Mouse (Mus musculus) MEL (cell line): ENCODE results near the gene Rac3. TPM values are rescaled to one million over a fixed set of nuclear protein-coding genes. Genes with fewer than 3 reads are reported as not detected.

Experiments
- DNase-seq: peaks from one replicate; pipeline ENCODE4 v3.0.0; 2011; ENCODE audit warnings: low read depth, low spot score
- H3K27ac ChIP-seq: 2 replicates; pipeline ENCODE4 v1.5.1; 2012; ENCODE audit warnings: low read depth, mild to moderate bottlenecking, control low read depth, low read length, moderate library complexity; ENCODE audit not compliant: control insufficient read depth
- H3K27me3 ChIP-seq, 2 experiments: fragments of 150-350 bp in 1 of 2; sonication (generic) in 1 of 2; 2 replicates each; pipeline ENCODE4 v1.6.1; 2012; ENCODE audit warnings: low read length in 2 of 2, mild to moderate bottlenecking in 2 of 2, improper control_type of control experiment in 1 of 2, moderate library complexity in 1 of 2; ENCODE audit not compliant: insufficient read depth in 2 of 2, control insufficient read depth in 1 of 2
- H3K36me3 ChIP-seq, 2 experiments: 2 replicates each; pipeline ENCODE4 v1.6.1; 2012 to 2014; ENCODE audit warnings: low read length in 2 of 2, improper control_type of control experiment in 1 of 2, inconsistent platforms in 1 of 2, mild to moderate bottlenecking in 1 of 2; ENCODE audit not compliant: insufficient read depth in 2 of 2, control insufficient read depth in 1 of 2
- H3K4me1 ChIP-seq, 2 experiments: fragments of 150-350 bp in 1 of 2; sonication (generic) in 1 of 2; 2 replicates each; pipeline ENCODE4 v1.6.1; 2012; ENCODE audit warnings: low read length in 2 of 2, improper control_type of control experiment in 1 of 2, mild to moderate bottlenecking in 1 of 2; ENCODE audit not compliant: insufficient read depth in 2 of 2, control insufficient read depth in 1 of 2
- H3K4me3 ChIP-seq, 2 experiments: fragments of 150-350 bp in 1 of 2; sonication (generic) in 1 of 2; 2 replicates each; pipeline ENCODE4 v1.5.1; 2012; ENCODE audit warnings: low read depth in 2 of 2, low read length in 2 of 2, mild to moderate bottlenecking in 2 of 2, moderate library complexity in 2 of 2, control low read depth in 1 of 2, improper control_type of control experiment in 1 of 2; ENCODE audit not compliant: control insufficient read depth in 1 of 2, insufficient read depth in 1 of 2
- H3K79me2 ChIP-seq: 2 replicates; pipeline ENCODE4 v1.6.1; 2012; ENCODE audit warnings: mild to moderate bottlenecking, low read length, moderate library complexity; ENCODE audit not compliant: control insufficient read depth, poor library complexity, insufficient read depth
- H3K9ac ChIP-seq: 2 replicates; pipeline ENCODE4 v1.6.1; 2012; ENCODE audit warnings: low read depth, mild to moderate bottlenecking, control low read depth, low read length, moderate library complexity; ENCODE audit not compliant: control insufficient read depth, poor library complexity, severe bottlenecking
- H3K9me3 ChIP-seq: fragments of 150-350 bp; sonication (generic); replicated peaks from 2 replicates; pipeline ENCODE4 v1.6.1; 2012; ENCODE audit warnings: mild to moderate bottlenecking, low read length, improper control_type of control experiment, moderate library complexity; ENCODE audit not compliant: insufficient read depth
- BHLHE40 ChIP-seq: IDR thresholded peaks from 2 replicates; pipeline ENCODE4 v1.6.1; 2012; ENCODE audit warnings: low read depth, mild to moderate bottlenecking, inconsistent platforms, low read length, improper control_type of control experiment, borderline replicate concordance
- CHD2 ChIP-seq: IDR thresholded peaks from 2 replicates; pipeline ENCODE4 v1.6.1; 2011; ENCODE audit warnings: low read length, improper control_type of control experiment
- CTCF ChIP-seq, 3 experiments: IDR thresholded peaks in 2 of 3; conservative IDR thresholded peaks in 1 of 3; 2 replicates each; pipeline ENCODE4 v1.5.1; 2011 to 2012; ENCODE audit warnings: low read length in 3 of 3, low read depth in 2 of 3, mild to moderate bottlenecking in 2 of 3, improper control_type of control experiment in 1 of 3, inconsistent platforms in 1 of 3, mixed read lengths in 1 of 3, moderate library complexity in 1 of 3; ENCODE audit not compliant: control insufficient read depth in 1 of 3, insufficient read depth in 1 of 3, poor library complexity in 1 of 3, severe bottlenecking in 1 of 3
- EP300 ChIP-seq, 2 experiments: IDR thresholded peaks; 2 replicates each; pipeline ENCODE4 v1.6.1; 2011; ENCODE audit warnings: improper control_type of control experiment in 2 of 2, low read length in 2 of 2, low read depth in 1 of 2, mild to moderate bottlenecking in 1 of 2
- ETS1 ChIP-seq: IDR thresholded peaks from 2 replicates; pipeline ENCODE4 v1.6.1; 2012; ENCODE audit warnings: low read depth, mild to moderate bottlenecking, inconsistent platforms, low read length, improper control_type of control experiment, moderate library complexity
- GABPA ChIP-seq: IDR thresholded peaks from 2 replicates; pipeline ENCODE4 v1.6.1; 2012; ENCODE audit warnings: low read depth, mild to moderate bottlenecking, inconsistent platforms, low read length, improper control_type of control experiment, moderate library complexity
- GATA1 ChIP-seq: IDR thresholded peaks from 2 replicates; pipeline ENCODE4 v1.6.1; 2011; ENCODE audit warnings: low read depth, low read length, improper control_type of control experiment
- HCFC1 ChIP-seq: IDR thresholded peaks from 2 replicates; pipeline ENCODE4 v1.6.1; 2012; ENCODE audit warnings: low read depth, mild to moderate bottlenecking, inconsistent platforms, low read length, improper control_type of control experiment, moderate library complexity
- KAT2A ChIP-seq: conservative IDR thresholded peaks from 2 replicates; pipeline ENCODE4 v1.6.1; 2012; ENCODE audit warnings: low read depth, low read length, improper control_type of control experiment, inconsistent platforms
- MAFK ChIP-seq: IDR thresholded peaks from 2 replicates; pipeline ENCODE4 v1.6.1; 2011; ENCODE audit warnings: low read depth, mild to moderate bottlenecking, low read length, improper control_type of control experiment, borderline replicate concordance
- MAX ChIP-seq: IDR thresholded peaks from 2 replicates; pipeline ENCODE4 v1.6.1; 2011; ENCODE audit warnings: low read length, improper control_type of control experiment
- MAZ ChIP-seq: IDR thresholded peaks from 2 replicates; pipeline ENCODE4 v1.6.1; 2012; ENCODE audit warnings: low read depth, mild to moderate bottlenecking, inconsistent platforms, low read length, improper control_type of control experiment
- MEF2A ChIP-seq: IDR thresholded peaks from 2 replicates; pipeline ENCODE4 v1.6.1; 2014; ENCODE audit warnings: low read depth, mild to moderate bottlenecking, inconsistent platforms, low read length, improper control_type of control experiment; ENCODE audit not compliant: poor library complexity, insufficient replicate concordance, severe bottlenecking; ENCODE audit errors: extremely low read depth
- MXI1 ChIP-seq: IDR thresholded peaks from 2 replicates; pipeline ENCODE4 v1.6.1; 2011; ENCODE audit warnings: mild to moderate bottlenecking, low read depth, low read length, improper control_type of control experiment
- MYB ChIP-seq: IDR thresholded peaks from 2 replicates; pipeline ENCODE4 v1.6.1; 2011; ENCODE audit warnings: mild to moderate bottlenecking, low read depth, low read length, improper control_type of control experiment
- MYC ChIP-seq: IDR thresholded peaks from 2 replicates; pipeline ENCODE4 v1.6.1; 2011; ENCODE audit warnings: low read depth, mild to moderate bottlenecking, low read length, improper control_type of control experiment, moderate library complexity
- NELFE ChIP-seq: IDR thresholded peaks from 2 replicates; pipeline ENCODE4 v1.6.1; 2011; ENCODE audit warnings: low read depth, low read length, improper control_type of control experiment
- NRF1 ChIP-seq: IDR thresholded peaks from 2 replicates; pipeline ENCODE4 v1.6.1; 2014; ENCODE audit warnings: low read depth, mild to moderate bottlenecking, inconsistent platforms, low read length, improper control_type of control experiment, moderate library complexity; ENCODE audit not compliant: poor library complexity, insufficient read depth, severe bottlenecking
- POLR2A ChIP-seq, 2 experiments: IDR thresholded peaks; 2 replicates each; pipeline ENCODE4 v1.6.1; 2011 to 2012; ENCODE audit warnings: low read length in 2 of 2, mild to moderate bottlenecking in 2 of 2, control low read depth in 1 of 2, improper control_type of control experiment in 1 of 2, low read depth in 1 of 2, moderate library complexity in 1 of 2; ENCODE audit not compliant: control insufficient read depth in 1 of 2, insufficient read depth in 1 of 2, poor library complexity in 1 of 2
- POLR2AphosphoS2 ChIP-seq: IDR thresholded peaks from 2 replicates; pipeline ENCODE4 v1.6.1; 2011; ENCODE audit warnings: low read length, improper control_type of control experiment
- POLR2AphosphoS5 ChIP-seq: IDR thresholded peaks from 2 replicates; pipeline ENCODE4 v1.6.1; 2012; ENCODE audit warnings: low read depth, borderline replicate concordance, mild to moderate bottlenecking, inconsistent platforms, low read length, moderate library complexity, mixed read lengths
- RAD21 ChIP-seq: IDR thresholded peaks from 2 replicates; pipeline ENCODE4 v1.6.1; 2011; ENCODE audit warnings: mild to moderate bottlenecking, low read depth, low read length, improper control_type of control experiment
- RCOR1 ChIP-seq: IDR thresholded peaks from 2 replicates; pipeline ENCODE4 v1.6.1; 2012; ENCODE audit warnings: low read depth, mild to moderate bottlenecking, inconsistent platforms, low read length, improper control_type of control experiment
- SIN3A ChIP-seq: IDR thresholded peaks from 2 replicates; pipeline ENCODE4 v1.6.1; 2012; ENCODE audit warnings: low read length, improper control_type of control experiment, inconsistent platforms
- SMC3 ChIP-seq: IDR thresholded peaks from 2 replicates; pipeline ENCODE4 v1.6.1; 2011; ENCODE audit warnings: low read depth, low read length, improper control_type of control experiment
- TAL1 ChIP-seq: IDR thresholded peaks from 2 replicates; pipeline ENCODE4 v1.6.1; 2012; ENCODE audit warnings: mild to moderate bottlenecking, inconsistent platforms, low read length, moderate library complexity, mixed read lengths
- TBP ChIP-seq: IDR thresholded peaks from 2 replicates; pipeline ENCODE4 v1.8.0; 2011; ENCODE audit warnings: low read depth, low read length, improper control_type of control experiment
- TCF12 ChIP-seq: IDR thresholded peaks from 2 replicates; pipeline ENCODE4 v1.6.1; 2014; ENCODE audit warnings: low read depth, mild to moderate bottlenecking, inconsistent platforms, low read length, improper control_type of control experiment, moderate library complexity
- USF1 ChIP-seq: IDR thresholded peaks from 2 replicates; pipeline ENCODE4 v1.6.1; 2014; ENCODE audit warnings: low read depth, mild to moderate bottlenecking, inconsistent platforms, low read length, improper control_type of control experiment, moderate library complexity
- USF2 ChIP-seq, 2 experiments: IDR thresholded peaks; 2 replicates each; pipeline ENCODE4 v1.6.1; 2011 to 2012; ENCODE audit warnings: improper control_type of control experiment in 2 of 2, low read length in 2 of 2, borderline replicate concordance in 1 of 2, inconsistent platforms in 1 of 2, low read depth in 1 of 2, mild to moderate bottlenecking in 1 of 2; ENCODE audit not compliant: insufficient read depth in 1 of 2
- ZC3H11A ChIP-seq: IDR thresholded peaks from 2 replicates; pipeline ENCODE4 v1.6.1; 2012; ENCODE audit warnings: low read depth, mild to moderate bottlenecking, inconsistent platforms, low read length, improper control_type of control experiment
- ZKSCAN1 ChIP-seq: IDR thresholded peaks from 2 replicates; pipeline ENCODE4 v1.6.1; 2012; ENCODE audit warnings: low read depth, mild to moderate bottlenecking, inconsistent platforms, low read length, improper control_type of control experiment, moderate library complexity
- ZMIZ1 ChIP-seq: IDR thresholded peaks from 2 replicates; pipeline ENCODE4 v1.6.1; 2012; ENCODE audit warnings: low read depth, mild to moderate bottlenecking, inconsistent platforms, low read length, improper control_type of control experiment, moderate library complexity
- ZNF384 ChIP-seq: IDR thresholded peaks from 2 replicates; pipeline ENCODE4 v1.6.1; 2012; ENCODE audit warnings: low read depth, mild to moderate bottlenecking, inconsistent platforms, low read length, improper control_type of control experiment
- polyA plus RNA-seq, 2 experiments: library from polyadenylated mRNA; stranded (reverse) in 1 of 2; unstranded in 1 of 2; fragments of >175 nt in 1 of 2; fragments of >200 nt in 1 of 2; gene quantifications; 2 replicates each; pipeline versions ENCODE4 v1.2.1 to v1.2.4; 2012; ENCODE audit warnings: low replicate concordance in 2 of 2, low read depth in 1 of 2; ENCODE audit not compliant: insufficient read length in 2 of 2, insufficient read depth in 1 of 2, missing spikeins in 1 of 2
- total RNA-seq: library from RNA; depleted of rRNA; stranded (reverse); fragments of 300-350 nt; gene quantifications from 2 replicates; pipeline ENCODE4 v1.2.3, GENCODE M21; 2012

The Rac3 gene
- total and polyA plus RNA-seq, 3 experiments = 12.0 to 13.1 TPM; not detected in 1

GRCm38 (mm10) chr11:120720450-120720849 lies 820 bp upstream of the Rac3 start:
- H3K4me1 ChIP-seq = no peaks in the 10 kb centered on the region
- DNase-seq = peak; percentile 74
- no peaks in the 10 kb centered on the region; a peak in 1 of 4 replicates for H3K36me3 ChIP-seq
- TF ChIP-seq GABPA (no peak), ZC3H11A (peak; percentile 59), TAL1 (no peak), MYB (no peak), USF1 (no peak), BHLHE40 (no peak), USF2 (IDR thresholded peaks at IDR 0.05; ENCODE audit: borderline replicate concordance in 1 of 2, insufficient read depth in 1 of 2, low read depth in 1 of 2, low read length in 2 of 2) (no peak), ZNF384 (no peak), MEF2A (no peak), MAFK (no peak), RAD21 (peak; percentile 78), TBP (no peak), ZKSCAN1 (no peak), POLR2A (IDR thresholded peaks at IDR 0.05; ENCODE audit: control insufficient read depth in 1 of 2, insufficient read depth in 1 of 2, low read depth in 1 of 2, low read length in 2 of 2, poor library complexity in 1 of 2) (no peak), GATA1 (no peak), ETS1 (no peak), RCOR1 (no peak), POLR2AphosphoS2 (no peak), HCFC1 (no peak), MYC (no peak), NELFE (no peak), SMC3 (peak; percentile 73), CHD2 (no peak), MXI1 (no peak), KAT2A (no peak), TCF12 (no peak), EP300 (IDR thresholded peaks at IDR 0.05; ENCODE audit: low read depth in 1 of 2, low read length in 2 of 2) (no peak), POLR2AphosphoS5 (no peak), CTCF (IDR thresholded peaks at IDR 0.05 in 2 of 3, conservative IDR thresholded peaks at IDR 0.05 in 1 of 3; ENCODE audit: control insufficient read depth in 1 of 3, insufficient read depth in 1 of 3, low read depth in 2 of 3, low read length in 3 of 3, poor library complexity in 1 of 3, severe bottlenecking in 1 of 3) (peak; percentile 71 to 85 (median 78)), MAX (no peak), ZMIZ1 (no peak), MAZ (no peak), NRF1 (no peak), SIN3A (no peak)
- no peak overlapping the region for H3K9ac ChIP-seq
- no peaks in the 10 kb centered on the region for H3K9me3 ChIP-seq
- H3K4me3 ChIP-seq = no peak overlapping the region
- no peak overlapping the region for H3K27ac ChIP-seq
- H3K79me2 ChIP-seq = no peaks in the 10 kb centered on the region
- no peaks in the 10 kb centered on the region for H3K27me3 ChIP-seq
